Mouse (Mus musculus) embryonic facial prominence, embryonic 13.5 days (tissue): ENCODE data around the gene Vmo1. TPM values are rescaled to one million over a fixed set of nuclear protein-coding genes. Genes with fewer than 3 reads are reported as not detected.
"Not testable (repeated sequence)": the region's sequence is repeated elsewhere in the genome, so short reads cannot be mapped to it uniquely, and the experiment has no call there.

Experiments
- ATAC-seq: fragments of 200-750 bp; cut with Nextera tagmentation; 2 replicates; pipeline ENCODE4 v1.8.0; 2017; ENCODE audit warnings: low read depth; ENCODE audit not compliant: insufficient number of reproducible peaks, insufficient read depth, low FRiP score, low TSS enrichment
- H3K27ac ChIP-seq: fragments of 300-500 bp; sonication (generic); 2 replicates; pipeline ENCODE4 v1.5.1; 2015; ENCODE audit warnings: moderate library complexity, mild to moderate bottlenecking, inconsistent platforms
- H3K27me3 ChIP-seq: fragments of 300-500 bp; sonication (generic); 2 replicates; pipeline ENCODE4 v1.6.1; 2015; ENCODE audit warnings: mild to moderate bottlenecking, inconsistent platforms
- H3K36me3 ChIP-seq: fragments of 300-500 bp; sonication (generic); 2 replicates; pipeline ENCODE4 v1.6.1; 2015; ENCODE audit warnings: mild to moderate bottlenecking, inconsistent platforms
- H3K4me1 ChIP-seq: fragments of 300-500 bp; sonication (generic); 2 replicates; pipeline ENCODE4 v1.6.1; 2015; ENCODE audit warnings: inconsistent platforms
- H3K4me2 ChIP-seq: fragments of 300-500 bp; sonication (generic); 2 replicates; pipeline ENCODE4 v1.6.1; 2015; ENCODE audit warnings: moderate library complexity, mild to moderate bottlenecking, inconsistent platforms
- H3K4me3 ChIP-seq: fragments of 300-500 bp; sonication (generic); 2 replicates; pipeline ENCODE4 v1.5.1; 2015; ENCODE audit warnings: mild to moderate bottlenecking, inconsistent platforms
- H3K9ac ChIP-seq: fragments of 300-500 bp; sonication (generic); 2 replicates; pipeline ENCODE4 v1.6.1; 2015; ENCODE audit warnings: mild to moderate bottlenecking, inconsistent platforms
- H3K9me3 ChIP-seq: fragments of 300-500 bp; sonication (generic); 2 replicates; pipeline ENCODE4 v1.6.1; 2016; ENCODE audit warnings: inconsistent platforms
- WGBS: fragments of 180-500 bp; shearing (Covaris S2); methylation state at CpG from one replicate; pipeline ENCODE4 v1.1.7; 2015; ENCODE audit warnings: mixed read lengths; 5-methylcytosine and 5-hydroxymethylcytosine counted together
- polyA plus RNA-seq: library from polyadenylated mRNA; unstranded; fragments of >200 nt; fragmentation: Nextera tagmentation; extraction: Ambion mirVana; gene quantifications from 2 replicates; pipeline ENCODE4 v1.2.1, GENCODE M21; 2015

The Vmo1 gene
- polyA plus RNA-seq, 1 experiment from 2014 or later: not detected

DNA sequence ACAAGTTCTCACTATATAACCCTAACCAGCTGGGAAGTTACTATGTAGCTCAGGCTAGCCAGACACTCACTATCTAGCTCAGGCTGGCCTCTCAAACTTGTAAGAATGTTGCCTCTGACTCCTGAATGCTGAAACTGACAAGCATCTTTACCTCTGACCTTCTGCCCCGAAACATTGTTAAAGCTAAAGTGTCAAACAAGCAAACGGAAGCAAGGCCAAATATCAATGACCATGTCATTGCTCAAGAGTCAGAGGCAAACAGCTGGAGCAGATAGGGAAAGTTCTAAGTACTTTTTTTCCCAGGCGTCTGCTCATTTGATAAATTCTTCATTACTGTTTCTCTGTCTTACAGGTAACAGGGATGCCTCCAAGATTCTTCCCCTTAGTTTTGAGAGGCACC, 12.4 kb downstream of the Vmo1 start:
- H3K27me3 ChIP-seq: no peaks in the 10 kb centered on the region
- H3K4me3 ChIP-seq: no peak overlapping the region
- H3K36me3 ChIP-seq: no peaks in the 10 kb centered on the region
- no peaks in the 10 kb centered on the region for H3K4me1 ChIP-seq
- WGBS: 61% methylated on average over 3 of the region's 3 CpGs
- H3K27ac ChIP-seq: no peak overlapping the region
- no peak overlapping the region for H3K4me2 ChIP-seq
- no peak overlapping the region for H3K9ac ChIP-seq
- ATAC-seq: no peak
- no peaks in the 10 kb centered on the region for H3K9me3 ChIP-seq

DNA sequence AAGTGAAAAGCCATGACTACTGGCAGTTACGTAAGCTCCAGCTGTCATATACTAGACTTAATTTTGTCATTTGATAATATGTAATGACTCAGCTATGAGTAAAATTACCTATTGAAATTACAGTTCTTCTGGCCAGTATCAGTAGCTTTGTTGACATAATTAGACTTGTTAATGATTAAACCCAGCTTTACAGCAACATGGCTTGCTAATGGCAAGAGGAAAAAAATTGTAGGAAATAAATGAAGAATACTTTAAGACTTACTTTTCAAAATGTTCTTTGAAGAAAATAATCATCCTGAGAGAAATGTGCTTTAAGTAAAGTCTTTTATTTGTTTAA, 14.0 kb downstream of the Vmo1 start:
- Histone ChIP-seq H3K27ac (no peak overlapping the region), H3K27me3 (no peaks in the 10 kb centered on the region), H3K4me2 (no peak overlapping the region), H3K9ac (no peak overlapping the region), H3K4me1 (no peaks in the 10 kb centered on the region), H3K9me3 (no peaks in the 10 kb centered on the region), H3K4me3 (no peak overlapping the region), H3K36me3 (no peaks in the 10 kb centered on the region)
- ATAC-seq: no peak
- 87% methylated on average over 1 of the region's 1 CpGs for WGBS

DNA sequence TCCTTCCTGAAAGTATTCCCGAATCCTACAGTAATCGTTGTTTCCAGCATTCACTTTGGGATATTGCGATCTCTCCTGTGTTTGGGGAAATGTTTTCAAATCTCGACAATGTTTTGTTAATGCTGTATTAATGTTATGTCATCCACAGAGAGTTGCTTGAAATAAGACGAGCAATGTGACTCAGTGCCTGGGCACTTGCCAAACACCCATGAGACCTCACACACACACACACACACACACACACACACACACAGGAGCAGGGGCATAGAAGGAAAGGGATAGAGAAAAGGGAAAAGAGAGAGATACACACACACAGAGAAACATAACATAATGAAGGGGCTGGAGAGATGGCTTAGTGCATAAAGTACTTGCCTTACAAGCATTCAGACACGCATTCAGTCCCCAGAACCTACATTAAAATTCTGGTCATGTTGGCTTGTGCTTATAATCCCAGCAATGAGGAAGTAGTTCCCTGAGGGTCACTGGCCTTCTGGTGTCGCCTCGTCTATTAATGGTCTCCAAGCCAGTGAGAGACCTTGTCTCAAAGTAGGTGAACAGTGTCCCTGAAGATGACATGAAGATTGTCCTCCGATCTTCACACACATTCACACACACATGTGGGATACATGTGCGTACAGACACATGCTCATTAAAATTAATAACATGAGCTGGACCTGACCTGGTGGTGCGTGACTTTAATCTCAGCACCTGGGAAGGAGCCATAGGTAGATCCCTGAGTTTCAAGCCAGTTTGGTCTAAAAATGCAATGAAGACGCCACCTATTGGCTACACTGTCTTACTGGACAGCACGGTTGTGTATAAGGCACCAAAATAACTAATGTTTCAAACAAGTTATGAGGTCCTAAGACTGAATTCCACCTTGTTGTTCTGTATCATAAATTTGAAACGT, 14.6 kb downstream of the Vmo1 start:
- H3K27ac ChIP-seq: no peak overlapping the region
- WGBS: 71% methylated on average over 14 of the region's 14 CpGs
- no peaks in the 10 kb centered on the region for H3K36me3 ChIP-seq
- no peaks in the 10 kb centered on the region for H3K27me3 ChIP-seq
- no peak for ATAC-seq
- H3K4me2 ChIP-seq: no peak overlapping the region
- H3K4me3 ChIP-seq: no peak overlapping the region
- no peaks in the 10 kb centered on the region for H3K4me1 ChIP-seq
- no peak overlapping the region for H3K9ac ChIP-seq
- H3K9me3 ChIP-seq: no peaks in the 10 kb centered on the region

DNA sequence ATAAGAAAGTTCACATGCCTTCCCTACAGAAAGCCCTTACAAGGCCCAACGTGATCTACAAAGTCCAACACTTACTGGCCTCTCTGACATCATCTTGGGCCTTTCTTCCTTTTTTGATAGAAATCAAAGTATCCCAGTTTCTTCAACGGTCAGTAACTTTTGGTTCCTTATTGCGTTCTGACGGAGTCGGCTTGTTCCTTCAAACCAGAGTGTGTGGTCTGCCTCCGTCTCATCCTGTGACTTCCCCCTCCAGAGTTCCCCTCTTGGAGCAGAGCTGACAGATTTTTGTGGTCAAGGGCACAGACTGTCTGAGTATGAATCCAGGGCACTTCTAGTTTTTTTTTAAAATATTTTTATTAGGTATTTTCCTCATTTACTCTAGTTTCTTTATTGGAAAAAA, 24.7 kb downstream of the Vmo1 start:
- no peak overlapping the region for H3K27ac ChIP-seq
- H3K36me3 ChIP-seq: no peaks in the 10 kb centered on the region
- 84% methylated on average over 6 of the region's 6 CpGs for WGBS
- no peak overlapping the region for H3K4me3 ChIP-seq
- no peaks in the 10 kb centered on the region for H3K27me3 ChIP-seq
- H3K9me3 ChIP-seq: no peaks in the 10 kb centered on the region
- ATAC-seq: no peak
- no peak overlapping the region for H3K9ac ChIP-seq
- no peaks in the 10 kb centered on the region for H3K4me1 ChIP-seq
- no peak overlapping the region for H3K4me2 ChIP-seq

DNA sequence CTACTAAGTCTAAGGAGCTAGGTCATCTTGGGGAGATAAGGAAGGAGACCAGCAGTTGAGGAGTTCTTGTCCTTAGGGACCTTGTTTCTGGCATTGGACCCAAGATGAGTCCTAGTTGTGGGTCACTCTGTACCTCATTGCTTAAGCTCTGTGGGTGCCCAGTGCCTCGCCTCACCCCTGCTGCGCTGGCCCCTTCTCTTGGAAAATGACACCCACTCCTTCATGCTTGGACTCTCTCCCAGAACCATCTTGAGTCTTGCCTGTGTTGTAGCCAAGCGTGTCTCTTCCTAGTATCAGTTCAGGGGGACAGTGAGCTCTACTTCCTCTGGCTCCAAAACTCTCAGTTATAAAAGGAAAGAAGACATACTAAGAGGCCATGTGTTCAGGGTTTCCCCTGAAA, 25.3 kb downstream of the Vmo1 start:
- H3K36me3 ChIP-seq: no peaks in the 10 kb centered on the region
- no peaks in the 10 kb centered on the region for H3K9me3 ChIP-seq
- WGBS: 83% methylated on average over 3 of the region's 3 CpGs
- no peak overlapping the region for H3K9ac ChIP-seq
- no peaks in the 10 kb centered on the region for H3K27me3 ChIP-seq
- no peak for ATAC-seq
- no peak overlapping the region for H3K27ac ChIP-seq
- no peaks in the 10 kb centered on the region for H3K4me1 ChIP-seq
- no peak overlapping the region for H3K4me2 ChIP-seq
- no peak overlapping the region for H3K4me3 ChIP-seq

DNA sequence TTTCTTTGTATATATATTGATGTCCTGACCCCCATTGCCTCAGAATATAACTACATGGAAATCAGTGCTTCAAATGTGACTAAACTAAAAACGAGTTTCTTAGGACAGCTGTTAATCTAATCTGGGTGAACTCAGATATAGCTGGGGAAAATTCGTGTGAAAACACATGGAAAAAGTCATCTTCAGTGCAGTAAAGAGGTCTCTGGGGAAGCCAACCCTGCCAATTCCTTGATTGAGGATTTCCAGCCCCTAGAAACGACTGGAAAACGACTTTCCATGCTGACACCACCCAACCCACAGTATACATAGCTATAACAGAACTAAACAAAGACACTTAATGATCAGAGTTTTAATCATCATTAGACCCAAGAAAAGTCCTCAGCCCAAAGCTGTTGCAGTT, 26.6 kb downstream of the Vmo1 start:
- no peaks in the 10 kb centered on the region for H3K9me3 ChIP-seq
- ATAC-seq: no peak
- H3K27ac ChIP-seq: no peak overlapping the region
- H3K4me1 ChIP-seq: no peaks in the 10 kb centered on the region
- 41% methylated on average over 4 of the region's 4 CpGs for WGBS
- H3K4me3 ChIP-seq: no peak overlapping the region
- no peaks in the 10 kb centered on the region for H3K27me3 ChIP-seq
- no peak overlapping the region for H3K9ac ChIP-seq
- H3K36me3 ChIP-seq: no peaks in the 10 kb centered on the region
- no peak overlapping the region for H3K4me2 ChIP-seq

DNA sequence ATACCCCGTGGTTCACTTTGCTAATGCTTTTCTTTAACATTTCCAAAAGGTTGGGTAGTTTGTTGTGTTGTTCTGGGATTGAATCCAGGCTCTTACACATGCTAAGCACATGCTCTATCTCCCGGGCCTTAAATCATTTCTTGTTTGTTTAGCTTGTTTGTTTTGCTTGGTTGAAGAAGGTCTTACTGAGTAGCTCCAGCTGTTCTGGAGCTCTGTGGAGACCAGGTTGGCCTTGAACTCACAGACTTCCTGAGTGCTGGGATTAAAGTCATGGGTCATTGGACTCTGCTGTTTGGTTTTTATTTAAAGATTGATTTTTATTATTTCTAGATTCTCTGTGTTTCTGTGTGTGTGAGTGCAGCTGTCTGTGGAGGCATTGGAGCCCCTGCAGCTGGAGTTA, 28.9 kb downstream of the Vmo1 start:
- 58% methylated on average over 2 of the region's 2 CpGs for WGBS
- Histone ChIP-seq H3K4me2 (no peak overlapping the region), H3K27ac (no peak overlapping the region), H3K36me3 (no peaks in the 10 kb centered on the region), H3K9ac (no peak overlapping the region), H3K4me1 (no peaks in the 10 kb centered on the region), H3K4me3 (no peak overlapping the region), H3K9me3 (no peaks in the 10 kb centered on the region), H3K27me3 (no peaks in the 10 kb centered on the region)
- ATAC-seq: no peak

DNA sequence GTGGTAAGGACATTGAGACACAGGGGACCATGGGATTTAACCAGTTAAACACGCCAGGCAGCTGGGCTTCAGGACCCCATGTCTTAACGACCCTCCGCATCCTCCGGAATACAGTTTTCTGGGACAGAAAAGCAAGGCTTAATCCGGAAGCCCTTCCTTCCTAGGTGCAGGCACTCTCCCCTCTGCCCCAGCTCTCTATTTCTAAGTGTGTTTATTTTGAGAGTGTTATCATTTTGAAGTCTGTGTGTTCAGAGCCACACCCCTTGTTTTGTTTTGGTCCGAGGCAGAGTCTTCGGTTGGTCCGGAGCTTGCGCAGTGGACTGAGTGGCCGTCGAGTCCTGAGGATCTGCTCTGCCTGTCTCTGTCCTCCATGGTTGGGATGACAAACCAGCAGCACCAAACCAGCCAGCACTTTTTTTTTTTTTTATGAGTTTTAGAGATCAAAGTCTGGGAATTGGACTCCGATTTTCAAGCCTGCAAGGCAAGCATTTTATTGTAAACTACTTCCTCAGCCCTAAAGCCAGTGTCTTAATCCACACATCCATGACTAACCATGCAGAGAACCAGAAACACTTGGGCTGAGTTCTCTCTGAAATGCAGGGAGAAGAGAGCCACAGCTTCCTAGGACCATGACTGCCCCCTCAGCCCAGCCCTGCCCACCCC, 39.4 kb downstream of the Vmo1 start:
- no peak for ATAC-seq
- no peak overlapping the region for H3K4me3 ChIP-seq
- WGBS: 72% methylated on average over 12 of the region's 12 CpGs

DNA sequence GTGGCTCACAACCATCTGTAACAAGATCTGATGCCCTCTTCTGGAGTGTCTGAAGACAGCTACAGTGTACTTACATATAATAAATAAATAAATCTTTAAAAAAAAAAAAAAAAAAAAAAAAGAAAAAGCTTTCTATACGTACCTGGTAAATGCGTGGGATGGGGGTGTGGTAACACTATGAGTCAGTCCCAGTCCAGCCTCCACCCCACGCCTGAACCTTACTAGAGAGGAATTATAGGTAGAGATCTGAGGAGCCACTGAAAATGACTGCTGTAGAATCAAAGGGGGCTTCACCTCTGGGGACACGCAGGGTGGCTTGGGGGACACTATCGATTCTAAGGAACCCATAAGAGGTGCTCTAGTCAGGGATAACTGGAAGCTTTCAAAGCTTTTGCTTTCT, 41.1 kb downstream of the Vmo1 start:
- 85% methylated on average over 5 of the region's 5 CpGs for WGBS
- H3K9me3 ChIP-seq, H3K36me3 ChIP-seq, H3K4me3 ChIP-seq, H3K4me1 ChIP-seq, H3K4me2 ChIP-seq, H3K9ac ChIP-seq, H3K27me3 ChIP-seq, H3K27ac ChIP-seq, ATAC-seq: not testable (repeated sequence)

More for the DNA sequence above, 39.4 kb downstream of the Vmo1 start:
- Histone ChIP-seq H3K9me3 (no peaks in the 10 kb centered on the region), H3K27me3 (no peaks in the 10 kb centered on the region), H3K27ac (no peak overlapping the region), H3K9ac (no peak overlapping the region), H3K4me1 (no peaks in the 10 kb centered on the region), H3K36me3 (no peaks in the 10 kb centered on the region), H3K4me2 (no peak overlapping the region)

DNA sequence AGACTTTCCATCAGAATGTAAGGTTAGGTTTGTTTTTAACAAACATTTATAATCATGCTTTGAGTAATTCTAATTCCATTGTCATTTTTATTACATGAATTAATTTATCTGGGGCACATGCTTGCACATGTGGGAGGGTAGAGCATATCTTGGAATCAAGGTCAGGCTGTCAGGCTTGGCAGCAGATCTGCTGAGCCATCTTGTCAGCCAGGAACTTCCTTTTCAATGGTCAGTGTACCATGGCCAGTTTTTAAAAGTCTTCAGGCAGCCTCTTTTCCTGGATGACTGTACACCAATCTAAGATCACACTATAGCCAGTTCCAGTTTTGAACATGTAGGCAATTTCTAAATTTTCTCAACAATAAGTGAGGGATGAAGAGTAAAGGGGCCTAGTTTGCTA, 41.7 kb downstream of the Vmo1 start:
- H3K4me1 ChIP-seq: no peaks in the 10 kb centered on the region
- H3K27me3 ChIP-seq: no peaks in the 10 kb centered on the region
- H3K27ac ChIP-seq: no peak overlapping the region
- no peak overlapping the region for H3K4me3 ChIP-seq
- H3K9me3 ChIP-seq: no peaks in the 10 kb centered on the region
- H3K36me3 ChIP-seq: no peaks in the 10 kb centered on the region
- no peak overlapping the region for H3K4me2 ChIP-seq
- no peak overlapping the region for H3K9ac ChIP-seq
- ATAC-seq: no peak

DNA sequence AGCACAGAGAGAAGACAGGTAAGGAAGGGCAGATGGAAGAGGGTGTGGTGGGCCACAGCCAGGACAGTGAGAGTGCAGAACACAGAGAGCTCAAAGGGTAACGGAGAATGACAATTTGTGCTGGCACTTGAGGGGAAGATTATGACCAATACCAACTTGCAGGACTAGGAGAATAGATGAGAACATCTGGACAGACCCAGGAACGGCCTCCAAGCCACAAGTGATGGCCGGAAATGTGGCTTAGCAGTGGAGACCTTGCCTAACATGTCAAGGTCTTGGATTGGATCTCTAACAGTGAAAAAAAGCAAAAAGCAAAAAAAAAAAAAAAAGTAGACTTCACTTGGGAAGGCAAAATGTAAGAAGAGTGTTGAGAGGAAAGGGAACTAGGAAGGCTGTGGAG, 44.7 kb downstream of the Vmo1 start:
- H3K4me1 ChIP-seq: peaks cover 12% of the 10 kb centered on the region
- WGBS: 84% methylated on average over 3 of the region's 3 CpGs
- no peak for ATAC-seq
- no peak overlapping the region for H3K4me2 ChIP-seq
- no peaks in the 10 kb centered on the region for H3K36me3 ChIP-seq
- H3K27ac ChIP-seq: no peak overlapping the region
- H3K4me3 ChIP-seq: no peak overlapping the region
- no peaks in the 10 kb centered on the region for H3K9me3 ChIP-seq
- peaks cover 16% of the 10 kb centered on the region for H3K27me3 ChIP-seq
- H3K9ac ChIP-seq: no peak overlapping the region

DNA sequence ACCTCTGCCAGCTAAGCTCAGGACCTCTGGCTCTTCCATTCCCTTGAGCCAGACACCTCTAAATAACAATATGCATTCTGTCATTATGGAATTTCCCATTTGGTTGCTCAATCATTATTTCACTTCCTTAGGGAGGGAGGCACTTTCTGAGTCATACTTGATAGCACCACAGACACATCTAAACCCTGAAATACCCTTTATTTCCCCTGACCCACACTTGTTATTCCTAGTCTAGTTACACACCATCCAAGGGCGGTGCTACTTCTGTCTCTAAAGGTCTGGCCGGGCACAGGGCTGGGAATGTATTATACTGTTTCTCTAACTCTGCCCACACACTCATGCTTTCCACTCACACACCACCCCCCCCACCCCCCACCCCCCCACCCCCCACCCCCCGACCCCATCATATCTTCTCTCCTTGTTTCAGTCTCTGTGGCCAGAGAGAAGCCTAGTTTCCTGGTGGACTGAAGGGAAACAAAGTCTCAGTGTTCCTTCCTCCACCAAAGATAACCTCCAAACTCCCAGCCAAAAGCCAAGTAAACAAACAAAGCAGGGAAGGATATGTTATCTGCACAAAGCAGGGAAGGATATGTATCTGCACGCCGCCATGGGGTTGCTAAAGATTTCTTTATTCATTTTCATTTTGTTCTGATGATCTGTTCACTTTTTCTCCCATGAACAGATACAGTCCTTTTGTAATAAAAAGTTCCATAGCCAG, 46.4 kb downstream of the Vmo1 start:
- Histone ChIP-seq H3K9me3 (no peaks in the 10 kb centered on the region), H3K4me1 (peaks cover 12% of the 10 kb centered on the region), H3K4me3 (no peak overlapping the region), H3K36me3 (no peaks in the 10 kb centered on the region), H3K4me2 (no peak overlapping the region), H3K27me3 (peaks cover 33% of the 10 kb centered on the region), H3K27ac (no peak overlapping the region), H3K9ac (no peak overlapping the region)
- WGBS: 79% methylated on average over 5 of the region's 5 CpGs
- ATAC-seq: no peak
